Mouse (Mus musculus): Measurements from ENCODE around the gene Fbxw7.

Gene Fbxw7

GRCm38 (mm10) chr3:84814762-84815381, at the start of gene Fbxw7:
Gene Fbxw7, plus strand, starts transcription at chr3:84815268.
- peak; percentile 21 for DNase-seq

GRCm38 (mm10) chr3:84768940-84769339, 46.1 kb upstream of the Fbxw7 start:
- no peak for DNase-seq

GRCm38 (mm10) chr3:84769411-84769810, 45.7 kb upstream of the Fbxw7 start:
- no peak for DNase-seq

GRCm38 (mm10) chr3:84770518-84770917, 44.5 kb upstream of the Fbxw7 start:
- no peak for DNase-seq

GRCm38 (mm10) chr3:84771980-84772379, 43.1 kb upstream of the Fbxw7 start:
- no peak for DNase-seq

- DNase-seq, result no peak
Measured at GRCm38 (mm10) chr3:84774246-84775066, 40.6 kb upstream of the Fbxw7 start.

GRCm38 (mm10) chr3:84775067-84775423, 40.0 kb upstream of the Fbxw7 start:
- no peak for DNase-seq

GRCm38 (mm10) chr3:84775577-84775976, 39.5 kb upstream of the Fbxw7 start:
- no peak for DNase-seq

GRCm38 (mm10) chr3:84776084-84776483, 39.0 kb upstream of the Fbxw7 start:
- no peak for DNase-seq

GRCm38 (mm10) chr3:84787914-84788313, 27.2 kb upstream of the Fbxw7 start:
- DNase-seq, result no peak

- DNase-seq, result no peak
Measured at GRCm38 (mm10) chr3:84804036-84804435, 11.0 kb upstream of the Fbxw7 start.

GRCm38 (mm10) chr3:84806206-84806605, 8.9 kb upstream of the Fbxw7 start:
- DNase-seq, result no peak

- no peak for DNase-seq
Measured at GRCm38 (mm10) chr3:84807826-84808225, 7.2 kb upstream of the Fbxw7 start.

- DNase-seq, result no peak
Measured at GRCm38 (mm10) chr3:84808906-84809305, 6.2 kb upstream of the Fbxw7 start.

- no peak for DNase-seq
Measured at GRCm38 (mm10) chr3:84810803-84811202, 4.3 kb upstream of the Fbxw7 start.

GRCm38 (mm10) chr3:84813436-84814156, 1.5 kb upstream of the Fbxw7 start:
- no peak for DNase-seq

GRCm38 (mm10) chr3:84814157-84814761, 809 bp upstream of the Fbxw7 start:
- DNase-seq, result peak; percentile 99

- peak; percentile 24 for DNase-seq
Measured at GRCm38 (mm10) chr3:84815461-84815860, 393 bp downstream of the Fbxw7 start.

- no peak for DNase-seq
Measured at GRCm38 (mm10) chr3:84816951-84817350, 1.9 kb downstream of the Fbxw7 start.

GRCm38 (mm10) chr3:84820654-84821201, 5.7 kb downstream of the Fbxw7 start:
- no peak for DNase-seq

GRCm38 (mm10) chr3:84825990-84826389, 10.9 kb downstream of the Fbxw7 start:
- no peak for DNase-seq

- DNase-seq, result no peak
Measured at GRCm38 (mm10) chr3:84826405-84826804, 11.3 kb downstream of the Fbxw7 start.

- no peak for DNase-seq
Measured at GRCm38 (mm10) chr3:84826938-84827337, 11.9 kb downstream of the Fbxw7 start.

Measured in layer of hippocampus, adult 9-11 months (tissue).